Mouse (Mus musculus) granulocyte monocyte progenitor cell, adult 5-6 weeks (primary cell): ENCODE results near the gene Slc43a1. TPM values are rescaled to one million over a fixed set of nuclear protein-coding genes. Genes with fewer than 3 reads are reported as not detected.
"Not testable (repeated sequence)": the region's sequence is repeated elsewhere in the genome, so short reads cannot be mapped to it uniquely, and the experiment has no call there.

Experiments used
- ATAC-seq: replicated peaks from 2 replicates; pipeline ENCODE4 v1.8.0; 2016; ENCODE audit warnings: mild to moderate bottlenecking, moderate TSS enrichment, inconsistent platforms; ENCODE audit not compliant: poor library complexity, severe bottlenecking
- total RNA-seq, 2 experiments: library from RNA; stranded (forward) in 1 of 2; stranded (reverse) in 1 of 2; fragments of 200-712, 200-1000 nt in 1 of 2; fragments of >200 nt in 1 of 2; fragmentation: Nextera tagmentation in 1 of 2; gene quantifications; 2 replicates each; pipeline ENCODE4 v1.2.3; 2014 to 2017

Slc43a1 gene
- total RNA-seq (2014; fragmentation: Nextera tagmentation) (14.6 and 23.4 TPM in 2 replicates), total RNA-seq (2017) (11.5 and 11.8 TPM in 2 replicates)

- 0 out of 2 replicates have a peak, but pooled peaks have one; percentile 6 for ATAC-seq
These were observed at the start of gene Slc43a1 for GRCm38 (mm10) chr2:84838593-84838949. TSS of gene Slc43a1 (plus strand) at chr2:84838850.

DNA sequence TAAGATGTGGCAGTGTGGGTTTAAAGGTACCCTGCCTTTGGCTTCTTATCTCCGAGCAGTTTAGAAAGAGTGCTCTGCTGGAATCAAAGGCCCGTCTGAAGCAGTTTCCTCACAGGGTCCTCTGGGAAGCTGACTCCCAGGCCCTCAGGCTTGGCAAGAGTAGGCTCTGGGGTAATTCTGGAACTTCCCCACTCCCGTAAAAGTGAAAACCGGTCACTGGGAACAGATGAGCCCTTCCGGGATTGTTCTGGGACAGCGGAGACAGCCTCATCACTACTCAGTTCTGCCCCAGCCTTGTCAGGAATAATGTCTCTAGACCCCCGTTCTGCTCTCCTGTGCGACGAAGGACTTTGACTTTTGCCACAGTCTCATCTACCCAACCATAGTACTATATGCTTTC, 48.2 kb upstream of the Slc43a1 start:
- ATAC-seq = no peak

- ATAC-seq = no peak
These were observed 46.1 kb upstream of the Slc43a1 start for GRCm38 (mm10) chr2:84792516-84792915.

GRCm38 (mm10) chr2:84793154-84793553, 45.5 kb upstream of the Slc43a1 start:
- ATAC-seq = no peak

- ATAC-seq = peak; percentile 23
These were observed 44.8 kb upstream of the Slc43a1 start for GRCm38 (mm10) chr2:84793871-84794270.

- ATAC-seq = peak; percentile 55
These were observed 40.7 kb upstream of the Slc43a1 start for GRCm38 (mm10) chr2:84797833-84798492.

- ATAC-seq = peak; percentile 51
These were observed 40.1 kb upstream of the Slc43a1 start, which contains the start of gene Ube2l6 for GRCm38 (mm10) chr2:84798493-84798921. TSS of gene Ube2l6 (plus strand) at chr2:84798828.

GRCm38 (mm10) chr2:84799041-84799561, 39.5 kb upstream of the Slc43a1 start:
- ATAC-seq = peak; percentile 76

- ATAC-seq = no peak
These were observed 38.3 kb upstream of the Slc43a1 start for GRCm38 (mm10) chr2:84800304-84800703.

GRCm38 (mm10) chr2:84801223-84801622, 37.4 kb upstream of the Slc43a1 start:
- not testable (repeated sequence) for ATAC-seq

DNA sequence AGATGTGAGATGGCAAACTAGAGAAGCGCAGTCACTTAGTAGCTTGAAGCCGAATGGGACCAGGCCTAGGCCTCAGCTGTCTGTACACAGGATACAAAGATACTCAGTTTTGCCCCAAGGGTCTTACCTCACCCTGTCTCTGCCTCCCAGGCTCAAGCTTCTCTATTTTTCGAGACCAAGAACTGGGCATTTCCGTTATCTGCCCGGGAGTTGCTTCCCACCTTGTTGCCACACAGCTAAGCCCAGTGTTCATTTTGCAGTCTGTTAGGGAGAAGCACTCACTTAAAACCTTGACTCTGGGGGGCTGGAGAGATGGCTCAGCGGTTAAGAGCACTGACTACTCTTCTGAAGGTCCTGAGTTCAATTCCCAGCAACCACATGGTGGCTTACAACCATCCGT, 34.7 kb upstream of the Slc43a1 start:
- ATAC-seq = peak; percentile 75

DNA sequence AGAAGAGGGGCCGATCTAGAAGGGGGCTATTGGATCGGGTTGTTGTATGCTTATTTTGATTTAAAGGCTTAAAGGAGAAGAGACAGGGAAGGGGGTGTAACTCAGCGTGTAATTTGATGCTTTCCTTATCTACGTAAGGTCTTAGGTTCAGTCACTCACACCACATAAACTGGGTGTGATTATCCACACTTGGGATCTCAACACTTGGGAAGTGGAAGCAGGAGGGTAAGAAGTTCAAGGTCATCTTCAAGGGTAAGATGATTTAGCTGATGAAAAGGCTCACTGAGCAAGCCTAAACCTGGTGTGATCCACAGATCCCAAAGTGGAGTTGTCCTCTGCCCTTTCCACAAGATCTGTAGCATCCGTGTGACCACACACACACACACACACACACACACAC, 32.1 kb upstream of the Slc43a1 start:
- ATAC-seq = no peak

GRCm38 (mm10) chr2:84809330-84809729, 29.3 kb upstream of the Slc43a1 start:
- no peak for ATAC-seq

- peak; percentile 12; the same call in 1 of the 2 replicates for ATAC-seq
These were observed 28.1 kb upstream of the Slc43a1 start for GRCm38 (mm10) chr2:84810526-84810885.

GRCm38 (mm10) chr2:84810886-84811577, 27.6 kb upstream of the Slc43a1 start:
- peak; percentile 95 for ATAC-seq

DNA sequence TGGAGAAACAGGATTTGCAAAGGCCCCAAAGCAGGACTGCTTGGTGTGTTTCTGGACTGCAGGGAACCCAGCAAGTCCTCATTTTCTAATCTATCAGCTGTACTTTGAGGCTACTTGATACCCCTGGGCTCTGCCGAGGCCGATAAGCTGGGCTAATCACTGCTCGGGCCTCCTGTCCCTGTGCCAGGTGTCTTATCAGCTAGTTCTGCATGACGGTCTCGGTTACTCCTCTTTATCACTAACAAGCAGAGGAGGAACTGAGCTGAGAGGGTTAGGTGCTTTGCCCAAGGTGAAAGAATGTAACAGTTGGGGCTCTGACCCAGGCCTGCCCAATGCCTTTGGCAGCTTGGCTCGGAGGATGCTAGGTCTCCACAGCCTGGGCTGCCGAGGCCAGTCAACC, 26.8 kb upstream of the Slc43a1 start:
- peak; percentile 13 for ATAC-seq

DNA sequence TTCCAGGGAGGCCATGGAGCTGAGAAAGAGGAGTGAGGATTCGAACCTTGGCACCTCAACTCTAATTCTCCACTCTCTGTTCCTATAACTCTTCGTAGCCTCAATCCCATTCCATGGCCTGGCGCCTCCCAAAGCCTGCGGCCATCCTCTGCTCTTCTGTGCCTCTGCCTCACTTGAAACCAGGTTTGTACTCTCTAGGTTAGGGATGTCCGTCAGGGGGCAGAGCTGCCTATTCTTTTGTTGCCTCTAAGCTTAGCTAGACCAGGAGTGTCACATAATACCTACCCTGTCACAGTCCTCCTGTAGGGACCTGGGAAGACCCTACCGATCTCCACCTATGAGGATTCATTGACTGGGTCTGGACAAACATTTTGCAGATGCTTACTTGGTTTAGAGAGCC, 26.0 kb upstream of the Slc43a1 start:
- no peak for ATAC-seq

DNA sequence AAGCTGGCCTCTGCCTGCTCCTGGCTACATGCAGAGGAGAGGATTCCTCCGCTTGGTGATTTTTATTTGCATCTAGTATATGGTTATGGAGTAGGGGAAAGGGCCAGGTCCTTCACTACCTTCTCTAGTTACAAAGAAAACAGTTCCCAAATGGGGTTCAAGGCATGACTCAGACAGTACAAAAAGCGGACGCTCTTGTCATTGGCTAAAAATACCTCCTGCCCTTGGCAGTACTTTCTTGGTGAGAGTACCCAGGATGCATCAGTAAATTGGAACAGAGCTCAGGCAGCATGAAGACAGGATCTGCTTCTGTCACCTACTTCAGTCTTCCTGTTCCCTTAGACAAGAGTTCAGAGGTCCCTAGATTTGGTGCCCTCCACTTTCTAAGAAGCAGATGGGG, 18.8 kb upstream of the Slc43a1 start:
- no peak for ATAC-seq

GRCm38 (mm10) chr2:84822552-84822951, 16.1 kb upstream of the Slc43a1 start, which contains the start of gene Smtnl1:
TSS of gene Smtnl1 (minus strand) at chr2:84822652.
- ATAC-seq = no peak

DNA sequence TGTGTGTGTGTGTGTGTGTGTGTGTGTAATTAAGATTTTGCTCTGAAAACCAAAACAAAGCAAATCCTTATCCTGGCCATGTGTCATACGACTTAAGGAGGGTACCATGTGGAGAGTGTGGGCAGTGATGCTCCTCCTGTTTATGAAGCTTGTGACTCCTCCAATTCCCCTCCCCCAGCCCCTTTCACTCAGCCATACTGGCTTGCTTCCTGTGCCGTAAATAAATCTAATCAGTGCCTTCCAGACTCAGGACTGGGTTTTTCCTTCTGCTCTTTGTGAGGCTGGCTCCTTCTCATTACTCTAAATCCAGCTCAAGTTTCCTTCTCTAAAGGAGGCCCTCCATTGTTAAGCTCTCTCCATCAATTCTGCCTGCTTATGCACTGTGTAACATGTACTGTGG, 15.4 kb upstream of the Slc43a1 start:
- ATAC-seq = no peak

- ATAC-seq = peak; percentile 90
These were observed 12.0 kb upstream of the Slc43a1 start, which contains the start of gene Timm10 for GRCm38 (mm10) chr2:84826488-84827282. TSS of gene Timm10 (plus strand) at chr2:84826997.
